Mouse (Mus musculus): Measurements from ENCODE around the gene Zfp36l1. TPM values are rescaled to one million over a fixed set of nuclear protein-coding genes. Genes with fewer than 3 reads are reported as not detected.

Zfp36l1 gene
- polyA plus RNA-seq, 1 experiment from 2014 or later, result 63.4 TPM

DNA sequence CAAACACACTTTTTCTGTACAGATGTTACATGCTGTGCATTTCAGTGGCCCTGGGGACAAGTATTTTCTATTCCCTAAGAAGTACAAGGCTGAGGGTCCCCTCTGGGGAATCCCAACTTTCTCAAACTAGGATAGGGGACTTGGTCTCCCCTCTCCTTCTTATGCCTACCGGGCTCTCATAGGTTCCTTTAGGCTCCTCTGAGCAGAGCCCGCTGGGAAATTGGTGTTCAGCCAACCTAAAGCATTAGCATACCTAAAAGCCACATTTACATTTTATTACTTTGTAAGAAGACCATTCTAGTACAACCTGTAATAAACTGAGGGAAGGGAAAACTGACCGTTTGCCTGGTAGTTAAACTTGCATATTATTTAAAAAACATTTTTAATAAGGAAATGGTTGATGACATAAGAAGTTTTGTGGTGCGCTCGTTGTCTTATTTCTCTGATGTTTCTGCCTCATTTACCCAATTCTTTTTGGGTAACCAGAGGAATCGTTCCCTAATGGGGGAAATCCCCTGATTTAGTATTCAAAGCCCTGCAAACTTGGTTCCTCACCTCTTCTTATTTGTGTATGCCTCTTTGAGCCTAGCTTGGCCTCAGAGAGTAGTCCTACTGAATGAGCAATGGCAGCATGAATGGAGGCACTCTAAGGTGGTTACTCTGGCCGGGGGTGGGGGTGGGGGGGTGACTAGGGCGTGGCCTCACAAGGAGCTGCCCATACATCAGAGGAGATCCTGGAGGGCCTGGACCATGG, 42.1 kb downstream of the Zfp36l1 start:
- DNase-seq (ENCODE audit: low spot score), result no peak

DNA sequence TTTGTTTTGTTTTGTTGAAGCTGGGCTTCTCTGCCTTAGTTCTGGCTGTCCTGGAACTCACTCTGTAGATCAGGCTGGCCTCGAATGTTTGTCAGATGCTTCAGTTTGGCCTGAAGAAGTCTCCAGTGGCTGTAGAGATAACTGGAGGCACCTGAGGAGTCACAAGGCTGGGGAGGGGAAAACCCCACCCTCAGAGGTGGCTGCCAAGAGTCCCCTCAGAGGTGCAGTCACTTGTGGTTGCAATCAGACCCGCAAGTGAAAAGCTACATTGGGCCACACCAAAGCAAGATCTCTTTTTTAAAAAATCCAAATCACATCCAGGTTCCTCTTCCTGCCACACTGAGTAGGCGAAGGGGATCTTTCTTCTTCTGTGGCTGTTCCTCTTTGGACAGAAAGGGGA, 43.8 kb downstream of the Zfp36l1 start:
- no peak for DNase-seq (ENCODE audit: low spot score)

DNA sequence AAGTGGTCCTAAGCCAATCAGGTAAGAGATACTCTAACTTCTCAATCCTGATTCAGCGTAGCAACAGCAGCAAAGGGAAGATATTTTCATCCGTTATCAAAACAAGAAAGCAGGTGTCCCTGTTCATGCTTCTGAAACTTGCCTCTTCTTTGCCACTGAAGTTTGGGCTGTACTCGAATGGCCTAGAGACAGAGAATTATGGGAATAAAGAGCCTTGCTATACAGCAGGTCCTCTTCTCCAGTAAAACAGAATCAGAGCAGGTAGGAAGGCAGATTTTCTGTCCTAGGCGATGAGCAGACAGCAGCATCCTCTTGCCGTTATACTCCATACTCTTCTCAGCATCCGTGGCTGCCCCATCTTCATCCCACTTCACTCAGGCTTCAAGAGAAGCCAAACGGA, 44.8 kb downstream of the Zfp36l1 start:
- no peak for DNase-seq (ENCODE audit: low spot score)

DNA sequence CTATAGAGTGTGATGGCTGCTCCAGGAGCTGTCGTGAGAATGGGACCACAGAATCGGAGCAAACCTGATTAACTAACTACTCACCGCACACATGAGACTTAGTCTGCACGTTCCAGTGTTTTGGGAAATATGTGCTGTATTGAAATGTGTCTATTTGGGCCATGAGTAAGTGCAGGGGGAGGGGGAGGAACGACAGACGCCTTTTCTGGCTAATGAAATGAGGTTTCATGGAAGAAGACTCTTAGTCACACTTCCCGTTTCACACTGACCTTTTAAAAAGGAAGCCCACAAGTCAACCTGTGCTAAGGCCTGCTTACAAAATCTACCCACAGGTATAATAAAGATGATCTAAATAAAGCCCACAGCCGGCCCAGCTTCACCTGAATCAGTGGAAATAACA, 47.8 kb downstream of the Zfp36l1 start:
- DNase-seq (ENCODE audit: low spot score), result no peak

DNA sequence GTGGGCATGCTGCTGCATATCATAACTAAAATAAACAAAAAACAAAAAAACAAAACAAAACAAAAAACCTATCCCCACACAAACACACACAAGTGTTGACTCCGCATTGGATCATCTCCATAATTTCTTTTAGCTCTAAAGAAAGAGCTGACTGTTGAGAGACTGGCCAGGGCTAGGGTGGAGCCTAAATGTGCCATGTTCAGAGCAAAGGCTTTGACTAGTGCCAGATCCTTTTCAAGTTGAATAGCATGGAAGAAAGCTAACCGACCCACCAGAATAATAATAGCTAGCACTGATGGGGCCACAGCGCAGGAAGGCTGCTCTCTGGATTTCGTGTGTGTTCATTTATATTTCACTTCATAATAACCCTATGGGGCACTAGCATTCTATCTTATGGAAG, 48.5 kb downstream of the Zfp36l1 start:
- no peak for DNase-seq (ENCODE audit: low spot score)

DNA sequence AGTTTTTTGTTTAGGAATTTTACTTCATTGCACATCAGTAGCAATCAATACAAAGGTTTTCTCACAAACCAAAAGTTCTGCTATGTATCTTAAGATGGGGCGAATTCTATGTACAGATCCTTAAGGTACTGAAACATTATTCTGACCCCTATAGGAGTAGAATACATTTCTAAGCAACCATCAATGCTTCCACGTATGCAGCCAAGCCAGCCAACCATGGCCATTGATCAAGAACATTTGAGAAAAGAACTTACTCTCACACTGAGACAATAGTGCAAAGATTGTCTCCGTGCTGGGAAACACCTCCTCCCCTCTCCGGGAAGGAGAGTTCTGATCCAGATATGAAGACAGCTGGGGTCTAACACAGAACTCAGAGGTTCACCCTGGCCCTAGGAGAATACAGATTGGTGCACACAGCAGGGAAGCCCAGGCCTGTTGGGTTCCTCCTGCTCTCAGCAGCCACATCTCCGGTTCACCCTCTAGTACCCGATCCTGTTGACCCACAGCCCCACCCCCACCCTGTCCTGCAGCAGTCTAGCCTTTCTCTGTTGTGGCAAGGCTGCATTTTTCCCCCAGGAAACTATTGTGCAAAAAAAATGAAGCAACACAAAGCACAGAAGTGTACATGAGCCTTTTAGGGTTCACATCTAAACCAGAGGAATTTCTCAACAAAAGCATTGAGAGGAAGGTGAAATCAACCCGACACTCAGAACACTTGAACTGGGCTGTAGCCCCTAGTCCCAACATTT, 49.2 kb downstream of the Zfp36l1 start:
- DNase-seq (ENCODE audit: low spot score), result no peak

DNA sequence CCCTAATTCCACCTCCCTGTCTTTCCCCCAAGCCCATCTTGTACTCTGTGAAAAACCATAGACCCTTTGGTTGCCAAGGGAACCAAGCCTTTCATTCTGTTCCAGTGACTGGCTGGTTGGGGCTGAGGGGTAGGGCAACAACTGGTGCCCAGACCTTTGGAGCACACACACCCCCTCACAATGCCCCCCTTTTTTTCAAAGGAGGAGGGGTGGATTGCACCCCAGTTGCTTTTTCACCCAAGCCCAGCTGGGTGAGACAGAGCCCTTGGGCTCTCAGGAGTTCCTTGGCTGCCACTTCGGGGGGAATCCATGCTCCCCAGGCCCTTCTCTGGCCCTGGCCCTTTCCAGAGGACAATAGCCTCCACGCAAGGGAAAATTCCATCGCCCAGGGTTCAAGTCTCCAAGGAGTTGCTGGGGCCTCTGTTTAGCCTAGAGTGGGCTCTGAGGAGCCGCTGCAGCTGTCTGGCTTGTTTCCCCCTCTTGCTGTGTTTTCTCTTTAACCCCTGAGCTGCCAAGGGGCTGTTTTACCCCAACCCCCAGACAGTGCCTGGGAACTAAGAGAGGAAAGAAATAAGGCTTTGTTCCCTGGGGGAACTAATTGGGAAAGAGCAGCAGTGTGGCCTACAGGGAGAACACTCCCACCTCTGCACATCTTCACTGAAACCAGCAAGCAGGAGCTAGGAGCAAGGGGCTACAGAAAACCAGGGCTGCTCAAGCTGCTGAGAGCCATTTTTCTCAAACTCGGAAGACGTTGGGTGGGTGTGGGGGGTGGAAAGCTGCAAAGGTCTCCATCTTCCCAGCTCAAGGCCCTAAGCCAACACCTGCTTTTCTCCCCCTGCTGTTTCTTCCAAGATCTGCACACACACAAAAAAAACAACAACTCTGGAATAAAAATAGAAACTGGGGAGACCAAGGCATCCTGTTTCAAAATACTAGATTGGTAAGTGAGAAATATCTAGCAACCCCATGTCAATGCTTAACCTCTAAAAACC, 50.1 kb downstream of the Zfp36l1 start:
- peak; percentile 58 for DNase-seq (ENCODE audit: low spot score)

DNA sequence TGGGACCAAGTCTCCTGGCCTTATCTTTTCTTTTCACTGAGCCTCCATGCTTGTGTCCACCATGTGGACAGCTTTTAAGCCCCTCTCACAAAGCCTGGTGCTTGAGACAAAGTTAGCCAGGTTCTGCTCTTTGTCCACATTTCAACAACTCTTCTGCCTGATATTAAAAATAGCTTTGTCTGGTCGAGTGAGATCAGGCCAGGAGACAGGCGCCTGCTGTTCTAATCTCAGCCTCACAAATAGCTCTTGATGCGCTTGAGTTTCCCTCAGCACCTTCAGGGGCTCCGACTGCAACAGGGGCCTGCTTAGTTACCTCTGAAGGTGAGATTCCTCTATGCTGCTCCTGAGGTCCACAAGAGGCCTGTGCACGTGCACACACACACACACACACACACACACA, 51.0 kb downstream of the Zfp36l1 start:
- no peak for DNase-seq (ENCODE audit: low spot score)

DNA sequence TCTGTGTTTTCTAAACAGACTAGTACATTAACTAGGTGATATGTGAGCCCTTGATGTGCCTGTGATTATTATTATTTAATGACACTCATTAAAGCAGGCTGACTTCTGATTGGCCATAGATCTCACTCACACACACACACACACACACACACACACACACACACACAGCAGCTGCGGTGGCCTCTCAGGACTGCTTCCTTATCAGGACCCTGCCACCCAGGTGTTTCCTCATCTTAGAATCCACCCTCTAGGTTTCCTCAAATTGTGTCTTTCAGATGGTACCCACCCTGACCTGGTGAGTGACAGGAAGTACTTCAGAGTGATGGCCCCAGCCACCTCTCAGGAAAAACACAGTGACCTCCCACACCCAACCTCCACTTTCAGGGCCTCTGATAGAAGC, 52.0 kb downstream of the Zfp36l1 start:
- peak; percentile 49 for DNase-seq (ENCODE audit: low spot score)

DNA sequence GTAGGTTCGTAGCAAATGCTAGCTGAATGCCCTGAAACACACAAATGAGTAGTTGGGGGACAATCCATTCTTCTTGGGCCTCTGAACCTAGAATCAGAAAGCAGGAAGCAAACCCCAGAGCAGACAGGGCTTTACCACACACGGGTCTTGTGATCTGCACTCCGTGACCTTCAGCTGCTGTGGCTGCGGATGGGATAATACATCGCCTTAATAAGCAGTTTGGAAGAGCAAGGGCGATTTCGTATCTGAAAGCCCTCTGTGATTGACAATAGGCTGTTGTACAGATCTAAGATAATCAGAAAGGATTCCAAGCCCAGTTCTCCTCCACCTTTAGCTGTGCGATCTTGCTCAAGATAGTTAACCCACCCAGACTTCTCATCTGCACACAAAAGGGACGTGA, 52.5 kb downstream of the Zfp36l1 start:
- peak; percentile 41 for DNase-seq (ENCODE audit: low spot score)

DNA sequence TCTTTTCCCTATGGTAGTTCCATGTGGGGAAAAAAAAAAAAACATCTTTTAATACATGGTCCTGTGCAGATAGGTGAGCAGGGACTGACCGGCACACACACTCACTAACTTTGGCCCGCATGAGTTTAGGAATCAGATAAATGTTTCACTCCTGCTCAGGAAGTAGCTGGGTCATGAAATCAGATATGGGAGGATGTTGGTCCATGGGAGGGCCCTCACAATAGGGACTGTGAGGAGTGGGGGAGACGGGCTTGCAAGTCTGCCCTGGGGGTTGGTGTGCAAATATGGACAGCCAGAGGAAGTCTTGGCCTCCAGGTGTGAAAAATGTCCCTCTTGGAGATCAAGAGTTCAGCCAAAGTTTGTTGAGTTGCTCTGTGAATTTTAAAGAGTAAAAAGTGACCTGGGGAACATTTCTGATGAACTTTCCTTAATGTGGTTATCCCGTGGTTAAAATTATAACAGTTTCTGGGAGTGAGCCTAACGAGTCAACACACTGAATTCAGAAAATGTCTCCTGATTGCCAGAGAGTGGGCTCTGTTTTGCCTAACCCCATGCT, 53.0 kb downstream of the Zfp36l1 start:
- no peak for DNase-seq (ENCODE audit: low spot score)

Other genes with a start within 250 kb of the Zfp36l1 start
- gene Actn1, start 147.4 kb upstream of the Zfp36l1 start, polyA plus RNA-seq (2015; fragmentation: Nextera tagmentation; extraction: Ambion mirVana), result 36.9 and 41.0 TPM in 2 replicates

All from thymus, postnatal 0 days (tissue).